Mouse (Mus musculus): ENCODE results near the gene Tusc2. TPM values are rescaled to one million over a fixed set of nuclear protein-coding genes. Genes with fewer than 3 reads are reported as not detected.

The Tusc2 gene
- 91.0 and 93.0 TPM in 2 replicates for polyA plus RNA-seq (2014; fragmentation: Nextera tagmentation; extraction: Ambion mirVana)

- H3K27me3 ChIP-seq (ENCODE audit: control insufficient read depth, insufficient read depth, low read length): no peaks in the 10 kb centered on the region
- H3K27ac ChIP-seq (ENCODE audit: low read depth, low read length): peak within 1 kb of the TSS; percentile 42; the same call in 1 of the 2 replicates
- ATAC-seq (ENCODE audit: insufficient read depth, low FRiP score, low TSS enrichment) (peak; percentile 93), DNase-seq (ENCODE audit: low spot score) (peak; percentile 91)
- peaks cover 14% of the 10 kb centered on the region for H3K4me1 ChIP-seq (ENCODE audit: control insufficient read depth, insufficient read depth, low read length)
- peak within 1 kb of the TSS; percentile 81 for H3K9ac ChIP-seq (ENCODE audit: low read length)
- H3K36me3 ChIP-seq (ENCODE audit: control insufficient read depth, insufficient read depth, low read length): peaks cover 16% of the 10 kb centered on the region
- 0% methylated on average over 42 of the region's 46 CpGs for WGBS
- peak within 1 kb of the TSS; percentile 93 for H3K4me3 ChIP-seq (ENCODE audit: low read depth, low read length)
- H3K9me3 ChIP-seq (ENCODE audit: control insufficient read depth, low read length): no peaks in the 10 kb centered on the region
- H3K4me2 ChIP-seq (ENCODE audit: low read depth): peak within 1 kb of the TSS; percentile 83
Observed at GRCm38 (mm10) chr9:107563029-107563581, at the start of gene Tusc2. Gene Tusc2, plus strand, starts transcription at chr9:107563255.

GRCm38 (mm10) chr9:107514303-107514955 lies 48.6 kb upstream of the Tusc2 start:
- WGBS: 28% methylated on average over 14 of the region's 14 CpGs
- H3K36me3 ChIP-seq (ENCODE audit: control insufficient read depth, insufficient read depth, low read length): no peaks in the 10 kb centered on the region
- 0 out of 2 replicates have a peak, but pooled peaks cover 3% of the 10 kb centered on the region for H3K4me1 ChIP-seq (ENCODE audit: control insufficient read depth, insufficient read depth, low read length)
- H3K4me3 ChIP-seq (ENCODE audit: low read depth, low read length): no peak overlapping the region
- no peaks in the 10 kb centered on the region for H3K27me3 ChIP-seq (ENCODE audit: control insufficient read depth, insufficient read depth, low read length)
- H3K4me2 ChIP-seq (ENCODE audit: low read depth): no peak overlapping the region
- peak overlapping the region; percentile 3; the same call in 1 of the 2 replicates for H3K9ac ChIP-seq (ENCODE audit: low read length)
- ATAC-seq (ENCODE audit: insufficient read depth, low FRiP score, low TSS enrichment) (peak; percentile 29; the same call in 1 of the 2 replicates), DNase-seq (ENCODE audit: low spot score) (peak; percentile 89)
- no peak overlapping the region for H3K27ac ChIP-seq (ENCODE audit: low read depth, low read length)
- no peaks in the 10 kb centered on the region for H3K9me3 ChIP-seq (ENCODE audit: control insufficient read depth, low read length)

GRCm38 (mm10) chr9:107520331-107520730 lies 42.7 kb upstream of the Tusc2 start:
- Histone ChIP-seq H3K27me3 (ENCODE audit: control insufficient read depth, insufficient read depth, low read length) (peaks cover 3% of the 10 kb centered on the region), H3K4me3 (ENCODE audit: low read depth, low read length) (no peak overlapping the region), H3K4me1 (ENCODE audit: control insufficient read depth, insufficient read depth, low read length) (peaks cover 5% of the 10 kb centered on the region; the same call in 1 of the 2 replicates), H3K36me3 (ENCODE audit: control insufficient read depth, insufficient read depth, low read length) (no peaks in the 10 kb centered on the region), H3K27ac (ENCODE audit: low read depth, low read length) (no peak overlapping the region), H3K4me2 (ENCODE audit: low read depth) (no peak overlapping the region), H3K9me3 (ENCODE audit: control insufficient read depth, low read length) (no peaks in the 10 kb centered on the region), H3K9ac (ENCODE audit: low read length) (no peak overlapping the region)
- 51% methylated on average over 6 of the region's 6 CpGs for WGBS
- DNase-seq (ENCODE audit: low spot score) (no peak), ATAC-seq (ENCODE audit: insufficient read depth, low FRiP score, low TSS enrichment) (no peak)

- no peak overlapping the region for H3K27ac ChIP-seq (ENCODE audit: low read depth, low read length)
- no peak overlapping the region for H3K4me3 ChIP-seq (ENCODE audit: low read depth, low read length)
- ATAC-seq (ENCODE audit: insufficient read depth, low FRiP score, low TSS enrichment): no peak
- peaks cover 11% of the 10 kb centered on the region for H3K27me3 ChIP-seq (ENCODE audit: control insufficient read depth, insufficient read depth, low read length)
- H3K4me1 ChIP-seq (ENCODE audit: control insufficient read depth, insufficient read depth, low read length): peaks cover 5% of the 10 kb centered on the region; the same call in 1 of the 2 replicates
- no peak for DNase-seq (ENCODE audit: low spot score)
- H3K9me3 ChIP-seq (ENCODE audit: control insufficient read depth, low read length): no peaks in the 10 kb centered on the region
- no peak overlapping the region for H3K4me2 ChIP-seq (ENCODE audit: low read depth)
- 71% methylated on average over 5 of the region's 5 CpGs for WGBS
- no peak overlapping the region for H3K9ac ChIP-seq (ENCODE audit: low read length)
- no peaks in the 10 kb centered on the region for H3K36me3 ChIP-seq (ENCODE audit: control insufficient read depth, insufficient read depth, low read length)
Observed at GRCm38 (mm10) chr9:107521190-107521589, 41.9 kb upstream of the Tusc2 start.

- Histone ChIP-seq H3K4me2 (ENCODE audit: low read depth) (peak overlapping the region; percentile 14; the same call in 1 of the 2 replicates), H3K27ac (ENCODE audit: low read depth, low read length) (no peak overlapping the region), H3K9ac (ENCODE audit: low read length) (peak overlapping the region; percentile 27; the same call in 1 of the 2 replicates), H3K9me3 (ENCODE audit: control insufficient read depth, low read length) (no peaks in the 10 kb centered on the region), H3K4me1 (ENCODE audit: control insufficient read depth, insufficient read depth, low read length) (peaks cover 5% of the 10 kb centered on the region; the same call in 1 of the 2 replicates), H3K36me3 (ENCODE audit: control insufficient read depth, insufficient read depth, low read length) (no peaks in the 10 kb centered on the region), H3K4me3 (ENCODE audit: low read depth, low read length) (no peak overlapping the region), H3K27me3 (ENCODE audit: control insufficient read depth, insufficient read depth, low read length) (peaks cover 14% of the 10 kb centered on the region)
- WGBS: 34% methylated on average over 25 of the region's 25 CpGs
- ATAC-seq (ENCODE audit: insufficient read depth, low FRiP score, low TSS enrichment): 0 out of 2 replicates have a peak, but pooled peaks have one; percentile 22
- no peak for DNase-seq (ENCODE audit: low spot score)
Observed at GRCm38 (mm10) chr9:107521711-107522399, 41.2 kb upstream of the Tusc2 start.

- Histone ChIP-seq H3K9me3 (ENCODE audit: control insufficient read depth, low read length) (no peaks in the 10 kb centered on the region), H3K4me1 (ENCODE audit: control insufficient read depth, insufficient read depth, low read length) (peaks cover 5% of the 10 kb centered on the region; the same call in 1 of the 2 replicates), H3K4me2 (ENCODE audit: low read depth) (no peak overlapping the region), H3K4me3 (ENCODE audit: low read depth, low read length) (no peak overlapping the region), H3K9ac (ENCODE audit: low read length) (peak overlapping the region; percentile 27; the same call in 1 of the 2 replicates), H3K27me3 (ENCODE audit: control insufficient read depth, insufficient read depth, low read length) (peaks cover 17% of the 10 kb centered on the region), H3K36me3 (ENCODE audit: control insufficient read depth, insufficient read depth, low read length) (no peaks in the 10 kb centered on the region), H3K27ac (ENCODE audit: low read depth, low read length) (no peak overlapping the region)
- ATAC-seq (ENCODE audit: insufficient read depth, low FRiP score, low TSS enrichment) (no peak), DNase-seq (ENCODE audit: low spot score) (no peak)
- 42% methylated on average over 2 of the region's 2 CpGs for WGBS
Observed at GRCm38 (mm10) chr9:107522400-107522711, 40.7 kb upstream of the Tusc2 start.

GRCm38 (mm10) chr9:107526198-107527026 lies 36.6 kb upstream of the Tusc2 start:
- 5% methylated on average over 40 of the region's 44 CpGs for WGBS
- H3K27ac ChIP-seq (ENCODE audit: low read depth, low read length): no peak overlapping the region

GRCm38 (mm10) chr9:107533791-107534407 lies 29.2 kb upstream of the Tusc2 start, which contains the start of gene Tmem115:
Gene Tmem115, plus strand, starts transcription at chr9:107533945.
- Histone ChIP-seq H3K9ac (ENCODE audit: low read length) (peak within 1 kb of the TSS; percentile 82), H3K36me3 (ENCODE audit: control insufficient read depth, insufficient read depth, low read length) (peaks cover 8% of the 10 kb centered on the region; the same call in 1 of the 2 replicates), H3K27ac (ENCODE audit: low read depth, low read length) (no peak within 1 kb of the TSS), H3K9me3 (ENCODE audit: control insufficient read depth, low read length) (no peaks in the 10 kb centered on the region), H3K4me3 (ENCODE audit: low read depth, low read length) (peak within 1 kb of the TSS; percentile 68), H3K27me3 (ENCODE audit: control insufficient read depth, insufficient read depth, low read length) (no peaks in the 10 kb centered on the region), H3K4me2 (ENCODE audit: low read depth) (peak within 1 kb of the TSS; percentile 100), H3K4me1 (ENCODE audit: control insufficient read depth, insufficient read depth, low read length) (peaks cover 27% of the 10 kb centered on the region)
- ATAC-seq (ENCODE audit: insufficient read depth, low FRiP score, low TSS enrichment): peak; percentile 96
- under 1% methylated on average over 48 of the region's 48 CpGs for WGBS
- DNase-seq (ENCODE audit: low spot score): peak; percentile 94

More at GRCm38 (mm10) chr9:107526198-107527026, 36.6 kb upstream of the Tusc2 start:
- Histone ChIP-seq H3K4me2 (ENCODE audit: low read depth) (peak overlapping the region; percentile 33), H3K4me3 (ENCODE audit: low read depth, low read length) (peak overlapping the region; percentile 6), H3K9me3 (ENCODE audit: control insufficient read depth, low read length) (no peaks in the 10 kb centered on the region), H3K4me1 (ENCODE audit: control insufficient read depth, insufficient read depth, low read length) (no peaks in the 10 kb centered on the region), H3K9ac (ENCODE audit: low read length) (no peak overlapping the region), H3K36me3 (ENCODE audit: control insufficient read depth, insufficient read depth, low read length) (no peaks in the 10 kb centered on the region), H3K27me3 (ENCODE audit: control insufficient read depth, insufficient read depth, low read length) (peaks cover 23% of the 10 kb centered on the region)
- peak; percentile 68 for ATAC-seq (ENCODE audit: insufficient read depth, low FRiP score, low TSS enrichment)
- peak; percentile 80 for DNase-seq (ENCODE audit: low spot score)

Data from neural tube, embryonic 11.5 days (tissue).